Mouse (Mus musculus): Measurements from ENCODE around the gene Prr7. TPM values are rescaled to one million over a fixed set of nuclear protein-coding genes. Genes with fewer than 3 reads are reported as not detected.
A peak's percentile ranks its signal among the peaks of the same experiment; 100 is the strongest.

The Prr7 gene
- total RNA-seq, 2 experiments from 2014 or later = 1.0 to 1.6 TPM

DNA sequence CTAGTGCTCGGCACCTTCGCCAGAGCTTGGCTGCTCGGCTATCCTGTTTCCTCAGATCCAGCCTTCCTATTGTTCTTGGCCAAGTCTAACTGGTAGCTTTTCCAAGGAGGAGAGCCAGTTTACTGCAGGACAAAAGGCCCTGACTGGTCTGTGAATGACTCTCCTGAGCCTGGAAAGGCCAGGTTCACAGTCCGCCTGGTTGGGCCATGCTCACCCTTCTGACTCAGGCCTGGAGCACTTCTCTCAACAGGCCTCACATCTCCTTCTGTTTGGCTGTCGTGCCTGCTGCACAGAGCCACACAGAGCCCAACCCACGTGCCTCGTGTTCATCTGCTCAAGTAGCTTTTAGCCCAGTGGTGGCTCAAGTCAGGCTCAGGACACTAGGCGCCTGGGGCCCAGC lies 58.7 kb downstream of the Prr7 start:
- intact Hi-C loops (cut with DNase I; ENCODE audit: low total_unique reads) = no loop called here
- DNase-seq = peak; percentile 48

Small RNAs within 50 kb of the gene (microRNA-seq; reads per million reads assigned to microRNA genes)
- 0 to 0.64 reads per million in 2 experiments for gene Mir6943
- gene Mir6944 = 21.1 to 27.4 reads per million in 2 experiments
- 8.3 to 8.5 reads per million in 2 experiments for gene Mir6945

Other genes with a start within 250 kb of the Prr7 start
- 10 to 100 TPM; 48.0 to 59.0 TPM for gene Prelid1, start 143.8 kb upstream of the Prr7 start, total RNA-seq (2021)
- gene Rab24, start 142.3 kb upstream of the Prr7 start, total RNA-seq (2021) = 10 to 100 TPM; 31.1 to 31.7 TPM
- gene Mxd3, start 134.4 kb upstream of the Prr7 start, total RNA-seq (2021) = 1 to 10 TPM; 3.0 to 3.4 TPM
- 10 to 100 TPM; 32.2 to 34.6 TPM for gene Lman2, start 101.5 kb upstream of the Prr7 start, total RNA-seq (2021)
- gene Rgs14, start 94.5 kb upstream of the Prr7 start, total RNA-seq (2021) = under 1 TPM; 0.22 to 0.29 TPM
- gene Slc34a1, start 66.1 kb upstream of the Prr7 start, total RNA-seq (2021) = not detected
- not detected for gene Pfn3, start 49.0 kb upstream of the Prr7 start, total RNA-seq (2021)
- gene F12, start 37.5 kb upstream of the Prr7 start, total RNA-seq (2021) = not detected
- 10 to 100 TPM; 12.1 to 12.6 TPM for gene Grk6, start 19.2 kb upstream of the Prr7 start, total RNA-seq (2021)
- gene Dbn1, start 23.8 kb downstream of the Prr7 start, total RNA-seq (2021) = 10 to 100 TPM; 31.3 to 37.5 TPM
- 100 to 1,000 TPM; 588 to 612 TPM for gene Pdlim7, start 49.4 kb downstream of the Prr7 start, total RNA-seq (2021)
- 1 to 10 TPM in 1 of 2 experiments, under 1 TPM in 1; 0.82 to 1.6 TPM for gene Dok3, start 65.0 kb downstream of the Prr7 start, total RNA-seq (2021)
- 1 to 10 TPM; 8.8 to 9.5 TPM for gene Ddx41, start 72.4 kb downstream of the Prr7 start, total RNA-seq (2021)
- gene Fam193b, start 106.9 kb downstream of the Prr7 start, total RNA-seq (2021) = 10 to 100 TPM; 12.8 to 15.4 TPM
- gene Tmed9, start 109.5 kb downstream of the Prr7 start, total RNA-seq (2021) = 100 to 1,000 TPM; 139 to 149 TPM
- gene B4galt7, start 135.6 kb downstream of the Prr7 start, total RNA-seq (2021) = 1 to 10 TPM; 6.2 to 7.3 TPM
- 10 to 100 TPM; 10.1 to 11.1 TPM for gene Caml, start 158.7 kb downstream of the Prr7 start, total RNA-seq (2021)
- 10 to 100 TPM; 19.7 to 21.2 TPM for gene Ddx46, start 170.8 kb downstream of the Prr7 start, total RNA-seq (2021)
- gene B230219D22Rik, start 228.9 kb downstream of the Prr7 start, total RNA-seq (2021) = 10 to 100 TPM; 30.9 to 32.9 TPM

Data from gastrocnemius, postnatal 14 days (tissue).